Mouse (Mus musculus) lung, postnatal 0 days (tissue): ENCODE data around the gene Psap.

Source experiments
- CTCF ChIP-seq: IDR thresholded peaks from 2 replicates; pipeline ENCODE4 v1.5.1; 2016; ENCODE audit warnings: antibody characterized with exemption, mild to moderate bottlenecking
- EP300 ChIP-seq: IDR thresholded peaks from 2 replicates; pipeline ENCODE4 v1.6.1; 2016; ENCODE audit warnings: antibody characterized with exemption, mild to moderate bottlenecking, control low read depth

- TF ChIP-seq CTCF (no peak), EP300 (no peak)
Observed at GRCm38 (mm10) chr10:60281571-60282050, 4.2 kb downstream of the Psap start.
